Mouse (Mus musculus) MEL (cell line): ENCODE measurements at regions not wholly inside any gene's neighbourhood (a gene's known extent, or its start where the extent isn't known, plus 50 kb on each side); places are given as distances from the start of the nearest gene placed in this dataset.

Experiments
- DNase-seq: peaks from one replicate; pipeline ENCODE4 v3.0.0; 2011; ENCODE audit warnings: low read depth, low spot score
- H3K27ac ChIP-seq: 2 replicates; pipeline ENCODE4 v1.5.1; 2012; ENCODE audit warnings: low read depth, mild to moderate bottlenecking, control low read depth, low read length, moderate library complexity; ENCODE audit not compliant: control insufficient read depth
- H3K27me3 ChIP-seq, 2 experiments: fragments of 150-350 bp in 1 of 2; sonication (generic) in 1 of 2; 2 replicates each; pipeline ENCODE4 v1.6.1; 2012; ENCODE audit warnings: low read length in 2 of 2, mild to moderate bottlenecking in 2 of 2, improper control_type of control experiment in 1 of 2, moderate library complexity in 1 of 2; ENCODE audit not compliant: insufficient read depth in 2 of 2, control insufficient read depth in 1 of 2
- H3K36me3 ChIP-seq, 2 experiments: 2 replicates each; pipeline ENCODE4 v1.6.1; 2012 to 2014; ENCODE audit warnings: low read length in 2 of 2, improper control_type of control experiment in 1 of 2, inconsistent platforms in 1 of 2, mild to moderate bottlenecking in 1 of 2; ENCODE audit not compliant: insufficient read depth in 2 of 2, control insufficient read depth in 1 of 2
- H3K4me1 ChIP-seq, 2 experiments: fragments of 150-350 bp in 1 of 2; sonication (generic) in 1 of 2; 2 replicates each; pipeline ENCODE4 v1.6.1; 2012; ENCODE audit warnings: low read length in 2 of 2, improper control_type of control experiment in 1 of 2, mild to moderate bottlenecking in 1 of 2; ENCODE audit not compliant: insufficient read depth in 2 of 2, control insufficient read depth in 1 of 2
- H3K4me3 ChIP-seq, 2 experiments: fragments of 150-350 bp in 1 of 2; sonication (generic) in 1 of 2; 2 replicates each; pipeline ENCODE4 v1.5.1; 2012; ENCODE audit warnings: low read depth in 2 of 2, low read length in 2 of 2, mild to moderate bottlenecking in 2 of 2, moderate library complexity in 2 of 2, control low read depth in 1 of 2, improper control_type of control experiment in 1 of 2; ENCODE audit not compliant: control insufficient read depth in 1 of 2, insufficient read depth in 1 of 2
- H3K79me2 ChIP-seq: 2 replicates; pipeline ENCODE4 v1.6.1; 2012; ENCODE audit warnings: mild to moderate bottlenecking, low read length, moderate library complexity; ENCODE audit not compliant: control insufficient read depth, poor library complexity, insufficient read depth
- H3K9ac ChIP-seq: 2 replicates; pipeline ENCODE4 v1.6.1; 2012; ENCODE audit warnings: low read depth, mild to moderate bottlenecking, control low read depth, low read length, moderate library complexity; ENCODE audit not compliant: control insufficient read depth, poor library complexity, severe bottlenecking
- H3K9me3 ChIP-seq: fragments of 150-350 bp; sonication (generic); replicated peaks from 2 replicates; pipeline ENCODE4 v1.6.1; 2012; ENCODE audit warnings: mild to moderate bottlenecking, low read length, improper control_type of control experiment, moderate library complexity; ENCODE audit not compliant: insufficient read depth
- CHD1 ChIP-seq: IDR thresholded peaks from 2 replicates; pipeline ENCODE4 v1.6.1; 2012; ENCODE audit warnings: low read depth, mild to moderate bottlenecking, inconsistent platforms, low read length, improper control_type of control experiment
- CTCF ChIP-seq, 3 experiments: IDR thresholded peaks in 2 of 3; conservative IDR thresholded peaks in 1 of 3; 2 replicates each; pipeline ENCODE4 v1.5.1; 2011 to 2012; ENCODE audit warnings: low read length in 3 of 3, low read depth in 2 of 3, mild to moderate bottlenecking in 2 of 3, improper control_type of control experiment in 1 of 3, inconsistent platforms in 1 of 3, mixed read lengths in 1 of 3, moderate library complexity in 1 of 3; ENCODE audit not compliant: control insufficient read depth in 1 of 3, insufficient read depth in 1 of 3, poor library complexity in 1 of 3, severe bottlenecking in 1 of 3
- EP300 ChIP-seq, 2 experiments: IDR thresholded peaks; 2 replicates each; pipeline ENCODE4 v1.6.1; 2011; ENCODE audit warnings: improper control_type of control experiment in 2 of 2, low read length in 2 of 2, low read depth in 1 of 2, mild to moderate bottlenecking in 1 of 2
- ETS1 ChIP-seq: IDR thresholded peaks from 2 replicates; pipeline ENCODE4 v1.6.1; 2012; ENCODE audit warnings: low read depth, mild to moderate bottlenecking, inconsistent platforms, low read length, improper control_type of control experiment, moderate library complexity
- GATA1 ChIP-seq: IDR thresholded peaks from 2 replicates; pipeline ENCODE4 v1.6.1; 2011; ENCODE audit warnings: low read depth, low read length, improper control_type of control experiment
- HCFC1 ChIP-seq: IDR thresholded peaks from 2 replicates; pipeline ENCODE4 v1.6.1; 2012; ENCODE audit warnings: low read depth, mild to moderate bottlenecking, inconsistent platforms, low read length, improper control_type of control experiment, moderate library complexity
- JUND ChIP-seq: IDR thresholded peaks from 2 replicates; pipeline ENCODE4 v1.6.1; 2011; ENCODE audit warnings: low read depth, mild to moderate bottlenecking, improper control_type of control experiment, low read length
- KAT2A ChIP-seq: conservative IDR thresholded peaks from 2 replicates; pipeline ENCODE4 v1.6.1; 2012; ENCODE audit warnings: low read depth, low read length, improper control_type of control experiment, inconsistent platforms
- MAFK ChIP-seq: IDR thresholded peaks from 2 replicates; pipeline ENCODE4 v1.6.1; 2011; ENCODE audit warnings: low read depth, mild to moderate bottlenecking, low read length, improper control_type of control experiment, borderline replicate concordance
- MAZ ChIP-seq: IDR thresholded peaks from 2 replicates; pipeline ENCODE4 v1.6.1; 2012; ENCODE audit warnings: low read depth, mild to moderate bottlenecking, inconsistent platforms, low read length, improper control_type of control experiment
- MEF2A ChIP-seq: IDR thresholded peaks from 2 replicates; pipeline ENCODE4 v1.6.1; 2014; ENCODE audit warnings: low read depth, mild to moderate bottlenecking, inconsistent platforms, low read length, improper control_type of control experiment; ENCODE audit not compliant: poor library complexity, insufficient replicate concordance, severe bottlenecking; ENCODE audit errors: extremely low read depth
- NRF1 ChIP-seq: IDR thresholded peaks from 2 replicates; pipeline ENCODE4 v1.6.1; 2014; ENCODE audit warnings: low read depth, mild to moderate bottlenecking, inconsistent platforms, low read length, improper control_type of control experiment, moderate library complexity; ENCODE audit not compliant: poor library complexity, insufficient read depth, severe bottlenecking
- POLR2AphosphoS2 ChIP-seq: IDR thresholded peaks from 2 replicates; pipeline ENCODE4 v1.6.1; 2011; ENCODE audit warnings: low read length, improper control_type of control experiment
- POLR2AphosphoS5 ChIP-seq: IDR thresholded peaks from 2 replicates; pipeline ENCODE4 v1.6.1; 2012; ENCODE audit warnings: low read depth, borderline replicate concordance, mild to moderate bottlenecking, inconsistent platforms, low read length, moderate library complexity, mixed read lengths
- RAD21 ChIP-seq: IDR thresholded peaks from 2 replicates; pipeline ENCODE4 v1.6.1; 2011; ENCODE audit warnings: mild to moderate bottlenecking, low read depth, low read length, improper control_type of control experiment
- RCOR1 ChIP-seq: IDR thresholded peaks from 2 replicates; pipeline ENCODE4 v1.6.1; 2012; ENCODE audit warnings: low read depth, mild to moderate bottlenecking, inconsistent platforms, low read length, improper control_type of control experiment
- SIN3A ChIP-seq: IDR thresholded peaks from 2 replicates; pipeline ENCODE4 v1.6.1; 2012; ENCODE audit warnings: low read length, improper control_type of control experiment, inconsistent platforms
- SMC3 ChIP-seq: IDR thresholded peaks from 2 replicates; pipeline ENCODE4 v1.6.1; 2011; ENCODE audit warnings: low read depth, low read length, improper control_type of control experiment
- TBP ChIP-seq: IDR thresholded peaks from 2 replicates; pipeline ENCODE4 v1.8.0; 2011; ENCODE audit warnings: low read depth, low read length, improper control_type of control experiment
- TCF12 ChIP-seq: IDR thresholded peaks from 2 replicates; pipeline ENCODE4 v1.6.1; 2014; ENCODE audit warnings: low read depth, mild to moderate bottlenecking, inconsistent platforms, low read length, improper control_type of control experiment, moderate library complexity
- UBTF ChIP-seq: IDR thresholded peaks from 2 replicates; pipeline ENCODE4 v1.6.1; 2012; ENCODE audit warnings: low read depth, mild to moderate bottlenecking, inconsistent platforms, low read length, improper control_type of control experiment, moderate library complexity, borderline replicate concordance; ENCODE audit not compliant: insufficient read depth
- USF2 ChIP-seq, 2 experiments: IDR thresholded peaks; 2 replicates each; pipeline ENCODE4 v1.6.1; 2011 to 2012; ENCODE audit warnings: improper control_type of control experiment in 2 of 2, low read length in 2 of 2, borderline replicate concordance in 1 of 2, inconsistent platforms in 1 of 2, low read depth in 1 of 2, mild to moderate bottlenecking in 1 of 2; ENCODE audit not compliant: insufficient read depth in 1 of 2
- ZC3H11A ChIP-seq: IDR thresholded peaks from 2 replicates; pipeline ENCODE4 v1.6.1; 2012; ENCODE audit warnings: low read depth, mild to moderate bottlenecking, inconsistent platforms, low read length, improper control_type of control experiment
- ZKSCAN1 ChIP-seq: IDR thresholded peaks from 2 replicates; pipeline ENCODE4 v1.6.1; 2012; ENCODE audit warnings: low read depth, mild to moderate bottlenecking, inconsistent platforms, low read length, improper control_type of control experiment, moderate library complexity
- ZMIZ1 ChIP-seq: IDR thresholded peaks from 2 replicates; pipeline ENCODE4 v1.6.1; 2012; ENCODE audit warnings: low read depth, mild to moderate bottlenecking, inconsistent platforms, low read length, improper control_type of control experiment, moderate library complexity

- Histone ChIP-seq H3K9me3 (no peaks in the 10 kb centered on the region), H3K27ac (no peak overlapping the region), H3K79me2 (no peaks in the 10 kb centered on the region), H3K4me1 (no peaks in the 10 kb centered on the region), H3K4me3 (no peak overlapping the region), H3K36me3 (no peaks in the 10 kb centered on the region), H3K9ac (no peak overlapping the region), H3K27me3 (no peaks in the 10 kb centered on the region; a peak in 1 of 4 replicates)
- DNase-seq: no peak
- TF ChIP-seq UBTF (no peak), ZC3H11A (no peak), NRF1 (no peak), SIN3A (no peak), JUND (no peak), POLR2AphosphoS2 (no peak), ETS1 (no peak), RAD21 (no peak), POLR2AphosphoS5 (no peak), MEF2A (no peak), EP300 (IDR thresholded peaks at IDR 0.05; ENCODE audit: low read depth in 1 of 2, low read length in 2 of 2) (no peak), MAFK (no peak), HCFC1 (no peak), RCOR1 (no peak), ZKSCAN1 (no peak), USF2 (IDR thresholded peaks at IDR 0.05; ENCODE audit: borderline replicate concordance in 1 of 2, insufficient read depth in 1 of 2, low read depth in 1 of 2, low read length in 2 of 2) (no peak), TBP (no peak), MAZ (no peak)
Measured at GRCm38 (mm10) chr14:102917929-102918328, 64.5 kb downstream of the Kctd12 start.

GRCm38 (mm10) chr14:102915918-102916317, 66.5 kb downstream of the Kctd12 start:
- Histone ChIP-seq H3K36me3 (no peaks in the 10 kb centered on the region), H3K27me3 (no peaks in the 10 kb centered on the region; a peak in 1 of 4 replicates), H3K4me1 (no peaks in the 10 kb centered on the region), H3K27ac (no peak overlapping the region), H3K9ac (no peak overlapping the region), H3K9me3 (no peaks in the 10 kb centered on the region), H3K79me2 (no peaks in the 10 kb centered on the region), H3K4me3 (no peak overlapping the region)
- DNase-seq: no peak
- TF ChIP-seq ZMIZ1 (no peak), POLR2AphosphoS5 (no peak), ZC3H11A (no peak), GATA1 (no peak), USF2 (IDR thresholded peaks at IDR 0.05; ENCODE audit: borderline replicate concordance in 1 of 2, insufficient read depth in 1 of 2, low read depth in 1 of 2, low read length in 2 of 2) (no peak), KAT2A (no peak), SIN3A (no peak), CTCF (IDR thresholded peaks at IDR 0.05 in 2 of 3, conservative IDR thresholded peaks at IDR 0.05 in 1 of 3; ENCODE audit: control insufficient read depth in 1 of 3, insufficient read depth in 1 of 3, low read depth in 2 of 3, low read length in 3 of 3, poor library complexity in 1 of 3, severe bottlenecking in 1 of 3) (no peak), TCF12 (no peak), SMC3 (no peak), CHD1 (no peak)
